Mouse (Mus musculus) yolk sac, embryonic 10.5 days (tissue): ENCODE measurements around the gene Plekhg5.

ENCODE experiments used
- DNase-seq: peaks from one replicate; pipeline ENCODE4 v3.0.0-alpha.2; 2017; ENCODE audit warnings: low spot score

The Plekhg5 gene

DNA sequence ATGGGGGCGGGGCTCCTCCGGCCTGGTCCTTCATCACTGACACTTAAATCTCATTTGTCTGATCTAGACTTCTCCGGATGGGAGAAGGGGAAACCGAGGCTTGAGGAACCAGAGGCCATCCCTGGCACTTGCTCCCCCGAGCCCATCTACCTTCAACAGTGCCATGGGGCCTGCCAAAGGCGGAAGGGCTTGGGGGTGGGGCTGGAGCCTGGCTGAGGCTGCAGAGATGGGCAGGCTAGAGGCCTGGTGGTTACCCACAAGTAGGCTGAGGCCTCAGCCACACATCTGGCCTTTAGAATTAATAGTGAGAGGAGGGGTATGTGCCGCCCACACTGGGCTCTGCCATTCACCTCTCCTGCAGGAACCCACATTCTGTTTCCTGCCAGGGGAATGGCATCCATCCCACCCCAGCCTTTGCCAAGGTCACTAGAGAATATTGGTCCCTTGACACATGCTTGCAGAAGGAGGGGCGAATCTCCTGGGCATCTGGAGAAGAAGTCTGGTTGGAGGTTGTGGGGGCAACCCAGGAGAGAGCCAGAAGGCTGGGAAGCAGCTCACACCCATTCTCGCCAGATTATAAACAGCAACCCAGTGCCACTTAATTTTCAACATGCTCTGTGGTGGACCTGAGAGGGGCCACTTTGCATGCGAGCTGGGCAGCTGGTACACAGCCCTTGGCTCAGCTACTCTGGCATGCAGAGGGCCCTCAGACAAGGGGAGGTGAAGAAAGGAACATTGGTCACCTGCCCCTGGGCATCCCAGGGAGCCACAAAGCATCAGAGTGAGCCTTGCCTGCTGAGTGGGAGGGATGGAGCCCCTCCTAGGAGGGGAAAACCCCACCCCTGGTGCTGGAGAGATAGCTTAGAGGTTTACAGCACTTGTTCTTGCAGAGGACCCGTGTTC lies 1.6 kb upstream of the Plekhg5 start:
- DNase-seq: no peak

- no peak for DNase-seq
Observed at GRCm38 (mm10) chr4:152072655-152073054, 357 bp downstream of the Plekhg5 start.

DNA sequence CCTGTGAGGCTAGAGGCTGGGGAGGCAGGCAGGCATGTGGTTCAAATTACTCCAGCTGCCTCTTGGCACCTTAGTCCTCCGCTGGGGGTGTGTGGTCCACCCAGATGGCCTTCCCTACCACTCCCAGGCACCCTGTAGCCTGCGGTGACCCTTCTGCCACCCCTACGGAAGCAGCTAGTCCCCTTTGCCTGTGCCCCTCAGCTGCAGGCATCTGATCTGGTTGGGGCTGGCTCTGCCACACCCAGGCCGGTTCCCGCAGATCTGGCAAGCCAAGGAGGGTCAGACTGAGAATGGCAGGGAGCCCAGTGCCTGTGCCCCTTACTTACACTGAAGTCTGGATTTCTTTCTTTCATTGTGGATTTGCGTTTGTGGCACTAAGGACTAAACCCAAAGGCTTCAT lies 1.4 kb downstream of the Plekhg5 start:
- no peak for DNase-seq

GRCm38 (mm10) chr4:152074548-152074947 lies 2.2 kb downstream of the Plekhg5 start:
- no peak for DNase-seq

DNA sequence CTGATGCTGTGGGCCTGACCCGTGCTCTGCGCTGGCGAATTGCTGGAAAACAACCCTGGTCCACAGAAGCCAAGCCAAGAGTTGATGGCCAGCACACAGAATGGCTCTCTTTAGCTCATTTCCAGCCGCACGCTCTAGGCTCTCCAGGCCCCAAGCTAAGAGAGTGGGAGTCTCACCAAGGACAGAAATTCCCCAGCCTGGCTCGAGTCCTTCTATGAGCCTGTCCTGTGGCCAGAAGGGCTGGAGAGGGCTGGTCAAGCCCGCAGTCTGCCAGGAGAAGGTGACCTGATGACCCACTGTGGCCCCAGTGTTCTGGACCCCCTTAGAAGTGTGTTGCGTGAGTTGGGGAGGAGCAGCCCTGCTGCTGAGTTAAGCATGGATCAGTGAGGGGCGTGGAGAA lies 4.9 kb downstream of the Plekhg5 start:
- DNase-seq: no peak

DNA sequence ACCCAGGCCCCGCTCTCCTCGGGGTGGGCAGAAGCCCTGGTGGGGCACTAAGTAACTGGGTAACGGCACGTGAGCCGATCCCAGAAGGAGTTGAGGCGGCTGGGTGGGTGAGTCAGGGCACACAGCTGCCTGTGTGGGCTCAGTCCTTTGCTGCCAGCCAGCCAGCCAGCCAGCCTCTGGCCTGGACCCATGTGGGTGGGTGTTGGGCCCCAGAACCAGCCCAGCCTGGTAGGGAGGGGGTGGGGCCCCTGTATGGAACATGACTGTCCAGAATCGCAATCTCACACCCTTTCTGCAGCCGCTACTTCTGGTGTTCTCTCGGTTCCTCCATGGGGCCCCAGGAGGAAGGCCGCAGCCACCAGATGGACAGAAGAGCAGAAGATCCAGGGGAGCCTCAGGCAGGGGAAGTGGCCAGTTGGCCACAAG lies 5.8 kb downstream of the Plekhg5 start:
- no peak for DNase-seq

DNA sequence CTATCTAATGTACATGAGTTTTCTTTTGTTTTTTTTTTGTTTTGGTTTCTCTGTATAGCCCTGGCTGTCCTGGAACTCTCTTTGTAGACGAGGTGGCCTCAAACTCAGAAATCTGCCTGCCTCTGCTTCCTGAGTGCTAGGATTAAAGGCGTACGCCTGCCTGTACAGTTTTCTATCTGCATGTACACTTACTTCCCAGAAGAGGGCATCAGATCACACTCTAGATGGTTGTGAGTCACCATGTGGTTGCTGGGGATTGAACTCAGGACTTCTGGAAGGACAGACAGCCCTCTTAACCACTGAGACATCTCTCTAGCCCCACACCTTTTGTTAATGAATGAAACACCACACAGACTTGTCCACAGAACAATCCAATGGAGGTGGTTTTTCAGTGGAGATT lies 7.0 kb downstream of the Plekhg5 start:
- DNase-seq: no peak

- no peak for DNase-seq
Observed at GRCm38 (mm10) chr4:152079931-152080330, 7.6 kb downstream of the Plekhg5 start.

DNA sequence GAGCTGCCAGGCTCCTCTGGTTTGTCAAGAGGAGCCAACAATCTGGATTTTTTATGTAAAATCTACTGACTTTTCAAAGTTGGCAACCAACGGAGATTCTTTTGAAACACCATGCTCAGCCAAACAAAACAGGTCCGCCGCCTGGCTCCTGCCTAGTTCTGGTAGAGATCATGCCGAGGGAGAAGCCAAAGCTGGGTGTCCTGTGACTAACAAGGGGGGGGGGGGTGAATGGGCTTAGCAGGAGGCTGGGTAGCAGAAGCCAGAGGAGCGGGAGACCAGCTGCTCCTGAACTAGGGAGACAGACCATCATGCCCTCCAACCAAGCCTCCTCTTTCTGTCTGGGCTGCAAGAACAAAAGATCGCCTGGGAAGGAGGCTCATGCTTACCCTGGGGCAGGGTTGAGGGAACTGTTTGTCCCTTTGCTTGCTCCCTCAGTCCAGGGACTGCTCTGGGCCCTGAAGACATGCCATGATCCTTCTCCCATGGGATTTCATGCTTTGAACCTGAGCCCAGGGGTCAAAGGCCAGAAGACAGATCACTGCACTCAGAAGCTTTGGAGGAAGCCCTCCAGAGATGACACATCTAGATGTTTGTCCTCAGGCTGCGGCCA lies 11.4 kb downstream of the Plekhg5 start:
- DNase-seq: no peak

DNA sequence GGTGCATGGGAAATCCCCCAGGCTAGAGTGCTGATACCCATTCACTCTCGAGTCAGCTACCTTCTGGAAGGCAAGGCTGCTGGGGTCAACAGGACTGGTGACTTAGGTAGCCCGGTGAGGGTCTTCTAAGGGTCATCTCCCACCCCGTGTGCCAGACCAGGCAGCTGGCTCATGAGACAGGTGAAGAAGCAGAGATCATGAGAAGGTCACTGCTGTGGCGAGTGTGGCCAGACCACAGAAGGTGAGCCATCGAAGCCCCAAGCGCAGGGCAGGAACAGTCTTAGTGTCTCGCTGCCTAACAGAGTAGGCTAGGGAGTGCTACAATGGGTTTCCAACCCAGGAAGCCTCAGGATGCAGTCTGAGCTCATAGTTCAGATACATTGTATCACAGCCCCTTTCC lies 12.3 kb downstream of the Plekhg5 start:
- no peak for DNase-seq

DNA sequence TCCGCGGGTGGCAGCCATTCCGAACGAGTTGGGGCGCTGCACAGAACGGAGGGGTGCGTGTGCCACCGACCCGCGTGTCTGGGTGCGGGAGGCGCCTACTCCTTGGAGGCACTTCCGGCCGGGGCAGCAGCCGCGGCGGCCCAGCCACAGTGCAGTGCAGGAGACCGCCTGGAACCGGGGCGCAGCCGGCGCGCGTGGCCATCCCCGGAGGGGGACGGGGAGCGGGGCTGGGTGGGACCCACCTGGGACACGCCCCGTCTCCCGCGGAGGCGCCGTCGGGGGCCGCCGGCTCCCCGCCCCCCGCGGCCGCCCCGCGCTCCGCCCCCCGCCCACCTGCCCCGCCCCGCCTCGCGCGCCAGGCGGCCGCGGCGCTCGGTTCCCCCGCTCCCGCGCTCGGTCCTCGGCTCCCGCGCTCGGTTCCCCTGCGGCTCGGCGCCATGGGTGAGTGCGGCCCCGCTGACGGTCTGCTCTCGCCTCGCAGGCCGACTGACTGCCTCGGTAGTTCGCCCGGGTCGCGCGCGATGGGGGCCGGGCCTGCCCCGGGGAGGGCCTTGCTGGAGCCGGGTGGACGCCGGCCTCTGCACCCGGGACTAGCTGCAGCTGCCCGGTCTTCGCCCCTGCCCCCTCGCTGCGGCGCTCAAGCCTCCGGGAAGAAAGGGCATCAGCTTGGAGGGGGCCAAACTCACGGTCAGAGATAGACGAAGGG lies 14.4 kb downstream of the Plekhg5 start:
- peak; percentile 76 for DNase-seq

- no peak for DNase-seq
Observed at GRCm38 (mm10) chr4:152087211-152088081, 15.1 kb downstream of the Plekhg5 start.

GRCm38 (mm10) chr4:152088133-152088532 lies 15.8 kb downstream of the Plekhg5 start:
- no peak for DNase-seq

DNA sequence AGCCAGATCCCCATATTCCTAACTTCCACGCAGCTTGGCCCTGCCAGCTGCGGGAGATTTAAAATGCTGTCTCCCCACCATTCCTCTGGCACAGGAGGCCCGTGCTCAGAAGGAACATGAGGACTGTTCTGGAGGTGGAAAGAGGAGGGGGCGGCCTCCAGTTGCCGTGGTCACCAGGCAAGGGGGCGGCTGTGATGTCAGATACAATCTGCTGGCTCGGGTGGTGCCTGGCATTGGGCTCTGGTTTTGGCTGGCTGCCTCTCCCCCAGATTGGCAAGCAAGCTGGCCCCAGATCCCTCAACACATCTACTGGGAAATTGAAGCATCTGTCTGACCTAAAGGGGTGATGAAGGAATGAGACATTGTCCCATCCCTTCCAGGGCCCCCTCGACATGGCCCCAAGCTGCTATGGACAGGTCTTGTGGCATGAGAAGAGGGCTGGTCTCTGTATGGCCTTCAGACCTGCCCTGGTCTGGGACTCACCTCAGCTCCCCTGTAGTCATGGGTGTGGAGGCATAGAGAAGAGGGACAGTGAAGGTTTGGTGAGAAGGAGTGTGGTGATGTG lies 16.3 kb downstream of the Plekhg5 start:
- no peak for DNase-seq

DNA sequence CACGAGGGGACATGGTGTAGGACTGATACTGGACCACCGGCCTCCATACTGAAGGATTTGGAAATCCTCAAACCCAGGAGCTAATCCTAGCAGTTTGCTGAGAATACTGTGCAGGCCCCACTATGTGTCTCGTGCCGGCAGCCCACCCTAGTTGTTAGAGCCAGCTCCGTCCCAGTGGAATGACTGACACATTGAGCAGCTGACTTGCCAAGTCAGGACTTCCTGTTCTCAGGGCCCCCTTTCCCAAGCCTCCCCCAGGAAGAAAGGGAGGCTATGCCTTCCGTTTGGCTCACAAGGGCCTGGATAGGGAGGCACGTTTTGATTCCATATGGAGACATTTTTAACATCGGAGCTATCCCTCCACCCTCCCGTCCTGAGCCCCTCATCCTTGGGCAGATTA lies 17.9 kb downstream of the Plekhg5 start:
- no peak for DNase-seq

- no peak for DNase-seq
Observed at GRCm38 (mm10) chr4:152092751-152093293, 20.5 kb downstream of the Plekhg5 start.

DNA sequence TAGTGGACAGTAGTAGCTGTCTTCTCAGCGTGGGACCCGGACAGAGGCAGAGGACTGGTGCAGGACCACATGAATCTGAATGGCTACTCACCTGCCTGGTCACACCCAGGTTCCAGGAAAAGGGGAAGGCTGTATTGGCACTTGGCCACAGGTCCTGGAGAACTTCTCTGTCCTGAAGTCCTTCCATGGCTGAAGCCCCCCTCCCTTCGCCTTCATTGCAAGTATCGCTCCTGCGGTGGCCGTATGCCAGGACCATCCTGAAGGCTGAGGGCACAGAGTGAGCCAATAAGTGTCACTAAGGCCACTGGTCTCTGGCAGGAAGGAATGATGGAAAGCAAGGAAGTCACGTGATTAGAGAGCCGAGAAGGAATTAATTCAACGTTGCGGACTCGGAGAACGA lies 21.9 kb downstream of the Plekhg5 start:
- DNase-seq: no peak

DNA sequence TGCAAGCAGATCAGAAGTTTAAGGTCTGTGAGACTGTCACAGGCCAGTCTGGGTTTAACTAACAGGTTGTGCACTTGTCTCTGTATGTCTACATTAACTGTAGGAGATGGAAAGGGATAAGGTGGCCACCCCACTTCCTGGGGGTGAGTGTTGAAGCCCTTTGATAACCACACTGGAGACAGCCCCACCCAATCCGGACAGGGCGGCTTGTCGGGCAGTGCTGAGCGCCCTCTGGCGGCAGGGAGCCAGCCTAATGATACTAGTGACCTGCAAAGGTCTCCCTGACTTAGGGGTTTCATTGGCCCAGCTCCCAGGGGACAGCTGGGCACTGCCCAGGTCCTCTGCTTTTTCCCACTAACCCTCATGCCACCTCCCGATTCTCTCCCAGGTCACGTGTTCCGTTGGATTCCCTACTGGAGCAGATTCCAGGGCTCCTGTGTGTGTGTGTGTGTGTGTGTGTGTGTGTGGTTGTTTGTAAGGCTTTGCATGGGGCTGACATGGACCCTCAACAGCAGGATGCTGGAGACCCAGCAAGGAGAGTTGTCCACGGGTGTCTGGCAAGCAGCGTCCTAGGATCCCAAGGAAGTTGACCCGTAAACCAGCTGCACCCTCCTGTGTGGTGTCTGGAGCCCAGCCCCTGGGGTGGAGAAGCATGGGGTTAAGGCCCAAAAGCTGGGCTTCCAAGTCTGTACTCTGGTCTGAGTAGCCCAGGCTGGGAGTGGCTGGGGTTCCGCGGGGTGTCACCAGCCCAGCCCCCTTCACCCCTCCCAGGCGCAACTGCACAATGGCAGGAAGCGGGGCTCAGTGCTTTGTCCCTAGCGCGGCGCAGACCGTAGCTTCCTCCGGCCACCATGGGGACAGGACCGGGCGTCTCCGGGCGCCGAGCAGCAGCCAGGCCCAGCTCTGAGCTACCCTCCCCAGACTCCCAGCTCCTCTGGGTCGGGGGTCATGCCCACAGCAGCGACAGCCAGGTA lies 23.9 kb downstream of the Plekhg5 start:
- peak; percentile 64 for DNase-seq

- no peak for DNase-seq
Observed at GRCm38 (mm10) chr4:152096927-152097326, 24.6 kb downstream of the Plekhg5 start.
